Mouse (Mus musculus) G1E (cell line): ENCODE measurements around the gene Snapc2.

Experiments used
- CTCF ChIP-seq: IDR thresholded peaks from 2 replicates; pipeline ENCODE4 v1.5.1; 2012; ENCODE audit warnings: low read depth, low read length, inconsistent platforms, mixed read lengths
- GATA1 ChIP-seq: IDR thresholded peaks from 2 replicates; pipeline ENCODE4 v1.6.1; 2012; ENCODE audit warnings: borderline replicate concordance, low read length, inconsistent platforms, mixed read lengths
- GATA2 ChIP-seq: IDR thresholded peaks from 2 replicates; pipeline ENCODE4 v1.6.1; 2012; ENCODE audit warnings: low read depth, low read length, inconsistent platforms, borderline replicate concordance
- POLR2AphosphoS5 ChIP-seq: IDR thresholded peaks from 2 replicates; pipeline ENCODE4 v1.6.1; 2012; ENCODE audit warnings: low read depth, low read length, inconsistent platforms; ENCODE audit not compliant: insufficient replicate concordance
- TAL1 ChIP-seq: conservative IDR thresholded peaks from 2 replicates; pipeline ENCODE4 v1.6.1; 2012; ENCODE audit warnings: low read depth, low read length, inconsistent platforms, mixed read lengths

- TF ChIP-seq CTCF (no peak), GATA2 (no peak), POLR2AphosphoS5 (no peak), GATA1 (no peak), TAL1 (no peak)
These were observed 33.3 kb upstream of the Snapc2 start for GRCm38 (mm10) chr8:4219617-4220016.
